Mouse (Mus musculus): ENCODE data around the gene Zfp212. TPM values are rescaled to one million over a fixed set of nuclear protein-coding genes. Genes with fewer than 3 reads are reported as not detected.

Zfp212 gene
- polyA plus RNA-seq, 1 experiment from 2014 or later: 14.4 TPM

GRCm38 (mm10) chr6:47918768-47919274 is 1.5 kb upstream of the Zfp212 start:
- Histone ChIP-seq H3K9me3 (replicated peaks; ENCODE audit: low read length) (no peaks in the 10 kb centered on the region), H3K36me3 (ENCODE audit: insufficient read depth, low read length) (no peaks in the 10 kb centered on the region), H3K4me2 (ENCODE audit: low read length) (no peak overlapping the region), H3K27me3 (ENCODE audit: insufficient read depth, low read length) (no peaks in the 10 kb centered on the region), H3K4me3 (replicated peaks; ENCODE audit: low read depth, low read length) (no peak overlapping the region), H3K4me1 (replicated peaks; ENCODE audit: insufficient read depth, low read length) (peaks cover 7% of the 10 kb centered on the region), H3K9ac (ENCODE audit: low read depth, low read length) (no peak overlapping the region), H3K27ac (no peak overlapping the region)
- ATAC-seq (replicated peaks; ENCODE audit: low FRiP score, low read depth): no peak
- no peak for DNase-seq (ENCODE audit: low spot score)
- WGBS: 69% methylated on average over 3 of the region's 3 CpGs
- TF ChIP-seq CTCF (IDR thresholded peaks at IDR 0.05; ENCODE audit: low read depth): no peak

- no peaks in the 10 kb centered on the region for H3K36me3 ChIP-seq (ENCODE audit: insufficient read depth, low read length)
- H3K9me3 ChIP-seq (replicated peaks; ENCODE audit: low read length): no peaks in the 10 kb centered on the region
- WGBS: 28% methylated on average over 11 of the region's 11 CpGs
- peak overlapping the region; percentile 79 for H3K4me3 ChIP-seq (replicated peaks; ENCODE audit: low read depth, low read length)
- no peaks in the 10 kb centered on the region for H3K27me3 ChIP-seq (ENCODE audit: insufficient read depth, low read length)
- H3K4me2 ChIP-seq (ENCODE audit: low read length): peak overlapping the region; percentile 78
- no peak overlapping the region for H3K9ac ChIP-seq (ENCODE audit: low read depth, low read length)
- DNase-seq (ENCODE audit: low spot score) (no peak), ATAC-seq (replicated peaks; ENCODE audit: low FRiP score, low read depth) (peak; percentile 30)
- peak overlapping the region; percentile 98; the same call in 1 of the 2 replicates for H3K27ac ChIP-seq
- no peak for TF ChIP-seq CTCF (IDR thresholded peaks at IDR 0.05; ENCODE audit: low read depth)
- peaks cover 7% of the 10 kb centered on the region for H3K4me1 ChIP-seq (replicated peaks; ENCODE audit: insufficient read depth, low read length)
Measured at GRCm38 (mm10) chr6:47919646-47920446, 430 bp upstream of the Zfp212 start.

DNA sequence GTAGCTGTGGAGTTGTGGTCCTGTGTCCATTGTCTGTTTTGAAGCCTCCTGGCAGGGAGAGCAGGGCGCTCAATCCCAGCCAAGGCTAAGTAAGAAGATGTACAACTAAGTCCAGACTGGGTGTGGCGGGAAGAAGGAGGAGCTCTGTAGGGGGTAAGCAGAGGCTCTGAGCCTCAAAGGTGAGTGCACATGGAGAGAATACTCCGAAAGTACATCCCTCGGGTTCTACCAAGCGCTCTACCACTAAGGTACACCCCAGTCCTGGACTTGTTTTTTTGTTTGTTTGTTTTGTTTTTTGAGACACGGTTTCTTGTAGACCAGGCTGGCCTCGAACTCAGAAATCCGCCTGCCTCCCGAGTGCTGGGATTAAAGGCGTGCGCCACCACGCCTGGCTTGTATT is 22.2 kb downstream of the Zfp212 start:
- no peak for DNase-seq (ENCODE audit: low spot score)
- WGBS: 51% methylated on average over 12 of the region's 12 CpGs
- no peak for TF ChIP-seq CTCF (IDR thresholded peaks at IDR 0.05; ENCODE audit: low read depth)
- Histone ChIP-seq H3K4me1 (replicated peaks; ENCODE audit: insufficient read depth, low read length) (peaks cover 8% of the 10 kb centered on the region; the same call in 1 of the 2 replicates), H3K4me3 (replicated peaks; ENCODE audit: low read depth, low read length) (peak overlapping the region; percentile 34), H3K4me2 (ENCODE audit: low read length) (peak overlapping the region; percentile 61), H3K27me3 (ENCODE audit: insufficient read depth, low read length) (no peaks in the 10 kb centered on the region), H3K9ac (ENCODE audit: low read depth, low read length) (no peak overlapping the region), H3K9me3 (replicated peaks; ENCODE audit: low read length) (no peaks in the 10 kb centered on the region), H3K36me3 (ENCODE audit: insufficient read depth, low read length) (0 out of 2 replicates have a peak, but pooled peaks cover 2% of the 10 kb centered on the region), H3K27ac (no peak overlapping the region)
- no peak for ATAC-seq (replicated peaks; ENCODE audit: low FRiP score, low read depth)

DNA sequence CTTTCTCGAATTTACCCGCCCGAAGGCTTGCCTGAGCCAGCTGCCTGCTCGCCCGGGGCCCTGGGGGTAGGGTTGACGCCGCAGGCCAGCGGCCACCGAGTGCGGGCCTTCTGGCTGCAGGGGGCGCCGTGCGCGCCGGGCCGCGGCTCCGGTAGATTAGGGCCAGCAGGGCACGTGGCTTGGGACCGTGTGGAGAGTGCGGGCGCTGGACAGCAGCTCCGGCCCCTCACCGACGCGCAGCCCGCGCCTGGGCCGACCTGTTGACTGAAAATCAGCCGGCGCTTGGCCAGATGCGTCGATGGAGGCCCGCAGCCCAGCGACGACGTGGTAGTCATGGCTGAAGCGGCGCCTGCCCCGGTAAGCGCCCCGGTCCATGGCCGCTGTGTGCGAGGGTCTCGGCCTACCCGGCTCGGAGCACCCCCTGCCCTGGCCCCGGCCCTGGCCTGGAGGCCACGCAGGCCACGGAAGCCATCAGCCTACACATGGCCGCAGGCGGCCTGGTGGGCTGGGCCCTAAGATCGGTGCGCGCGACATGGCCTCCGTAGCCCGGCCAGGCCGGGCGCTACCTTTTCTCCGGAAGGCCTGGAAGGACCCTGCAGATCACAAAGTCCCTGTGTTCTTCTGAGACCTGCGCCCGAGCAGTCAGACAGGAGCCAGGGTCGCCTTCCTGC is 22.9 kb downstream of the Zfp212 start:
- 0 out of 2 replicates have a peak, but pooled peaks cover 2% of the 10 kb centered on the region for H3K36me3 ChIP-seq (ENCODE audit: insufficient read depth, low read length)
- peak overlapping the region; percentile 34 for H3K4me3 ChIP-seq (replicated peaks; ENCODE audit: low read depth, low read length)
- H3K9me3 ChIP-seq (replicated peaks; ENCODE audit: low read length): no peaks in the 10 kb centered on the region
- ATAC-seq (replicated peaks; ENCODE audit: low FRiP score, low read depth) (peak; percentile 92), DNase-seq (ENCODE audit: low spot score) (peak; percentile 78)
- WGBS: 11% methylated on average over 62 of the region's 64 CpGs
- no peaks in the 10 kb centered on the region for H3K27me3 ChIP-seq (ENCODE audit: insufficient read depth, low read length)
- TF ChIP-seq CTCF (IDR thresholded peaks at IDR 0.05; ENCODE audit: low read depth): peak; percentile 63
- H3K27ac ChIP-seq: peak overlapping the region; percentile 15; the same call in 1 of the 2 replicates
- peak overlapping the region; percentile 74 for H3K9ac ChIP-seq (ENCODE audit: low read depth, low read length)
- peak overlapping the region; percentile 61 for H3K4me2 ChIP-seq (ENCODE audit: low read length)
- peaks cover 8% of the 10 kb centered on the region; the same call in 1 of the 2 replicates for H3K4me1 ChIP-seq (replicated peaks; ENCODE audit: insufficient read depth, low read length)

DNA sequence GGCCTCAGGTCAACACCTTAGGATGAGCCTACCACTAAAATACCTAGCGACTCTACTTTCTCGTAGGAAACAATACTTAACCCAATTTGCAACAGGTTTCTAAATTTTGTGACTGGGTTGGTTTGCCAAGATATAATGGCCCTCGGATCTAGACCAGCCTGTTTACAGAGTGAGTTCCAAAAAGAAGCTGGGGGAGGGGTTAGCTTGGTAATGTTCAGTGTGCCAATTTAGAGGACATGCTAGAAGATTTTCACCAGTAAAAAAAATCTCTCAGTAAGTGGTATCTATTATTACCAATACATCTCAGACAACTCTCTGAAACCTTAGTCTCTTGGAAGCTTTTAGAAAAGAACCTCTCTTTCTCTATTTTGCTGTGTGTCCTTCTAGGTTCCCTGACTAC is 23.4 kb downstream of the Zfp212 start:
- Histone ChIP-seq H3K36me3 (ENCODE audit: insufficient read depth, low read length) (0 out of 2 replicates have a peak, but pooled peaks cover 2% of the 10 kb centered on the region), H3K27ac (peak overlapping the region; percentile 15; the same call in 1 of the 2 replicates), H3K4me3 (replicated peaks; ENCODE audit: low read depth, low read length) (peak overlapping the region; percentile 34; the same call in 1 of the 2 replicates), H3K4me2 (ENCODE audit: low read length) (peak overlapping the region; percentile 61), H3K4me1 (replicated peaks; ENCODE audit: insufficient read depth, low read length) (peaks cover 8% of the 10 kb centered on the region; the same call in 1 of the 2 replicates), H3K27me3 (ENCODE audit: insufficient read depth, low read length) (no peaks in the 10 kb centered on the region), H3K9me3 (replicated peaks; ENCODE audit: low read length) (no peaks in the 10 kb centered on the region), H3K9ac (ENCODE audit: low read depth, low read length) (0 out of 2 replicates have a peak overlapping the region, but pooled peaks have one; percentile 74)
- ATAC-seq (replicated peaks; ENCODE audit: low FRiP score, low read depth): no peak
- no peak for TF ChIP-seq CTCF (IDR thresholded peaks at IDR 0.05; ENCODE audit: low read depth)
- 85% methylated on average over 3 of the region's 3 CpGs for WGBS
- no peak for DNase-seq (ENCODE audit: low spot score)

- no peak overlapping the region for H3K27ac ChIP-seq
- H3K4me3 ChIP-seq (replicated peaks; ENCODE audit: low read depth, low read length): no peak overlapping the region
- no peak for ATAC-seq (replicated peaks; ENCODE audit: low FRiP score, low read depth)
- WGBS: 95% methylated on average over 4 of the region's 4 CpGs
- H3K4me2 ChIP-seq (ENCODE audit: low read length): no peak overlapping the region
- peaks cover 7% of the 10 kb centered on the region; the same call in 1 of the 2 replicates for H3K4me1 ChIP-seq (replicated peaks; ENCODE audit: insufficient read depth, low read length)
- H3K36me3 ChIP-seq (ENCODE audit: insufficient read depth, low read length): 0 out of 2 replicates have a peak, but pooled peaks cover 2% of the 10 kb centered on the region
- no peak overlapping the region for H3K9ac ChIP-seq (ENCODE audit: low read depth, low read length)
- DNase-seq (ENCODE audit: low spot score): no peak
- no peaks in the 10 kb centered on the region for H3K27me3 ChIP-seq (ENCODE audit: insufficient read depth, low read length)
- no peaks in the 10 kb centered on the region for H3K9me3 ChIP-seq (replicated peaks; ENCODE audit: low read length)
- 0 out of 2 replicates have a peak, but pooled peaks have one; percentile 4 for TF ChIP-seq CTCF (IDR thresholded peaks at IDR 0.05; ENCODE audit: low read depth)
Measured at GRCm38 (mm10) chr6:47947388-47947787, 27.1 kb downstream of the Zfp212 start.
